Mouse (Mus musculus): ENCODE results near the gene Plekha5.

- no peak for TF ChIP-seq CTCF (IDR thresholded peaks at IDR 0.05; ENCODE audit: control insufficient read depth, insufficient read depth, insufficient replicate concordance, low read depth, low read length)
- TF ChIP-seq POLR2A (IDR thresholded peaks at IDR 0.05; ENCODE audit: control insufficient read depth, low read depth, low read length): no peak
Observed at GRCm38 (mm10) chr6:140598516-140598915, 174.7 kb downstream of the Plekha5 start.

Data from testis, adult 2 months (tissue).